Mouse (Mus musculus) olfactory bulb, adult 2 months (tissue): Measurements from ENCODE around the gene Rasgef1b.

Experiments used
- CTCF ChIP-seq: fragments of 200-500 bp; IDR thresholded peaks from 2 replicates; pipeline ENCODE4 v1.5.1; 2012; ENCODE audit warnings: low read depth, mild to moderate bottlenecking, low read length, moderate library complexity; ENCODE audit not compliant: insufficient read depth
- POLR2A ChIP-seq: fragments of 200-500 bp; IDR thresholded peaks from 2 replicates; pipeline ENCODE4 v1.6.1; 2012; ENCODE audit warnings: mild to moderate bottlenecking, low read depth, low read length, moderate library complexity; ENCODE audit not compliant: insufficient read depth

DNA sequence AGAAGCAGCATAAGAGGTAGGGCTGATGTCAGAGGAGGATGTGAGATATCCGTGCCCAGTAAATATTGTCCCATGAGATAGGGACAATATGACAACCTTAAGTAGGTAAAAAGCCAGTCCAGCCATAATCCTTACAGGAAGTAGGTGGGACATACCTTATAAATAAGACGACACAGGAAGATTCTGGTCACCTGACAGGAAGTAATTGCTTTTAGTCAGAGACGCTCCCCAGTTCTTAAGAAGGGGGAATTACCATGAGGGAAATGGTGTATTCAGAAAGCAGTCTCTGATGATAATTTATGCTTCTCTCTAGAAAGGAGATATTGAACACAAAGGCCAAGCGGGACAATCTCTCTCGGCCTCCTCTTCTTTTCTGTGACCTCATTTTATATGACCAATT is 394.8 kb downstream of the Rasgef1b start:
- TF ChIP-seq CTCF: no peak
- TF ChIP-seq POLR2A: no peak
